Comparison of ENCODE assay signal across 8 mouse cellular contexts in genomic region chr10:18070144-18070543, GRCm38 (mm10). TPM values are rescaled to one million over a fixed set of nuclear protein-coding genes. Genes with fewer than 3 reads are reported as not detected.
DNase-seq lines count a peak whose midpoint lies in the region; ATAC-seq lines count a peak whose summit lies in the region.

No protein-coding gene starts in this region.

- H3K27ac ChIP-seq in forebrain, embryonic 14.5 days (ENCODE audit: low read depth, low read length): no peak overlapping the region
- no peak overlapping the region for H3K27ac ChIP-seq in forebrain, embryonic 10.5 days
- no peak overlapping the region for H3K27ac ChIP-seq in midbrain, embryonic 14.5 days (replicated peaks; ENCODE audit: low read depth, low read length)
- no peak overlapping the region for H3K27ac ChIP-seq in midbrain, embryonic 15.5 days
- peak overlapping the region; percentile 57; the same call in 1 of the 2 replicates for H3K27ac ChIP-seq in neural tube, embryonic 14.5 days (ENCODE audit: low read depth, low read length)

- no peaks in the 10 kb centered on the region for H3K36me3 ChIP-seq in forebrain, embryonic 14.5 days (ENCODE audit: control insufficient read depth, insufficient read depth, low read length)
- 0 out of 2 replicates have a peak, but pooled peaks cover 4% of the 10 kb centered on the region for H3K36me3 ChIP-seq in forebrain, embryonic 10.5 days (replicated peaks)
- no peaks in the 10 kb centered on the region for H3K36me3 ChIP-seq in midbrain, embryonic 14.5 days (ENCODE audit: control insufficient read depth, insufficient read depth, low read length)
- H3K36me3 ChIP-seq in midbrain, embryonic 15.5 days (replicated peaks): no peaks in the 10 kb centered on the region
- H3K36me3 ChIP-seq in neural tube, embryonic 14.5 days (ENCODE audit: control insufficient read depth, insufficient read depth, low read length): no peaks in the 10 kb centered on the region

- no peaks in the 10 kb centered on the region for H3K27me3 ChIP-seq in forebrain, embryonic 14.5 days (replicated peaks; ENCODE audit: control insufficient read depth, insufficient read depth, low read length)
- no peaks in the 10 kb centered on the region for H3K27me3 ChIP-seq in forebrain, embryonic 10.5 days (ENCODE audit: poor library complexity, severe bottlenecking)
- no peaks in the 10 kb centered on the region for H3K27me3 ChIP-seq in midbrain, embryonic 14.5 days (ENCODE audit: control insufficient read depth, insufficient read depth, low read length)
- H3K27me3 ChIP-seq in midbrain, embryonic 15.5 days (replicated peaks): no peaks in the 10 kb centered on the region
- no peaks in the 10 kb centered on the region for H3K27me3 ChIP-seq in neural tube, embryonic 14.5 days (ENCODE audit: control insufficient read depth, insufficient read depth, low read length)

- ATAC-seq in forebrain, embryonic 14.5 days: no peak
- no peak for ATAC-seq in midbrain, embryonic 14.5 days (ENCODE audit: low FRiP score, low TSS enrichment)
- ATAC-seq in midbrain, embryonic 15.5 days (replicated peaks): no peak
- ATAC-seq in inflammation-experienced regulatory T-cells, adult 6 months: peak; percentile 4
- no peak for ATAC-seq in neural tube, embryonic 14.5 days (ENCODE audit: low read depth)
- ATAC-seq in monocyte, adult 5-6 weeks (replicated peaks; ENCODE audit: insufficient number of reproducible peaks, low FRiP score, low TSS enrichment, poor library complexity, severe bottlenecking): no peak

- no peaks in the 10 kb centered on the region for H3K9me3 ChIP-seq in forebrain, embryonic 14.5 days (replicated peaks; ENCODE audit: control insufficient read depth, low read length)
- H3K9me3 ChIP-seq in forebrain, embryonic 10.5 days: no peaks in the 10 kb centered on the region
- no peaks in the 10 kb centered on the region for H3K9me3 ChIP-seq in midbrain, embryonic 14.5 days (ENCODE audit: control insufficient read depth, low read length)
- H3K9me3 ChIP-seq in midbrain, embryonic 15.5 days: no peaks in the 10 kb centered on the region
- no peaks in the 10 kb centered on the region for H3K9me3 ChIP-seq in neural tube, embryonic 14.5 days (ENCODE audit: control insufficient read depth, low read length)

- 64% methylated on average over 3 of the region's 3 CpGs for WGBS in forebrain, embryonic 14.5 days
- 85% methylated on average over 3 of the region's 3 CpGs for WGBS in forebrain, embryonic 10.5 days
- WGBS in midbrain, embryonic 14.5 days: 77% methylated on average over 3 of the region's 3 CpGs
- WGBS in midbrain, embryonic 15.5 days: 72% methylated on average over 3 of the region's 3 CpGs
- 67% methylated on average over 3 of the region's 3 CpGs for WGBS in neural tube, embryonic 14.5 days

- H3K4me3 ChIP-seq in forebrain, embryonic 14.5 days (ENCODE audit: low read depth, low read length): no peak overlapping the region
- no peak overlapping the region for H3K4me3 ChIP-seq in forebrain, embryonic 10.5 days
- H3K4me3 ChIP-seq in midbrain, embryonic 14.5 days (replicated peaks; ENCODE audit: low read depth, low read length): no peak overlapping the region
- H3K4me3 ChIP-seq in midbrain, embryonic 15.5 days: no peak overlapping the region
- H3K4me3 ChIP-seq in neural tube, embryonic 14.5 days (ENCODE audit: low read depth, low read length): no peak overlapping the region

- no peak overlapping the region for H3K4me2 ChIP-seq in forebrain, embryonic 14.5 days (ENCODE audit: low read length)
- H3K4me2 ChIP-seq in midbrain, embryonic 14.5 days (ENCODE audit: low read length): no peak overlapping the region
- no peak overlapping the region for H3K4me2 ChIP-seq in midbrain, embryonic 15.5 days
- H3K4me2 ChIP-seq in neural tube, embryonic 14.5 days (ENCODE audit: low read depth, low read length): no peak overlapping the region

- H3K4me1 ChIP-seq in forebrain, embryonic 14.5 days (ENCODE audit: control insufficient read depth, insufficient read depth, low read length): no peaks in the 10 kb centered on the region
- H3K4me1 ChIP-seq in forebrain, embryonic 10.5 days: peaks cover 11% of the 10 kb centered on the region
- H3K4me1 ChIP-seq in midbrain, embryonic 14.5 days (ENCODE audit: control insufficient read depth, insufficient read depth, low read length): peaks cover 7% of the 10 kb centered on the region
- peaks cover 5% of the 10 kb centered on the region for H3K4me1 ChIP-seq in midbrain, embryonic 15.5 days
- H3K4me1 ChIP-seq in neural tube, embryonic 14.5 days (ENCODE audit: control insufficient read depth, insufficient read depth, low read length): no peaks in the 10 kb centered on the region; the same call in 1 of the 2 replicates

- peak; percentile 33 for DNase-seq in forebrain, embryonic 14.5 days (ENCODE audit: low spot score)
- no peak for DNase-seq in forebrain, embryonic 10.5 days (ENCODE audit: extremely low spot score, low spot score)
- peak; percentile 42 for DNase-seq in midbrain, embryonic 14.5 days
- DNase-seq in urinary bladder, postnatal 10 days (ENCODE audit: low spot score): no peak

- no peak overlapping the region for H3K9ac ChIP-seq in forebrain, embryonic 14.5 days (ENCODE audit: low read length)
- no peak overlapping the region for H3K9ac ChIP-seq in midbrain, embryonic 14.5 days (replicated peaks; ENCODE audit: low read length)
- no peak overlapping the region for H3K9ac ChIP-seq in midbrain, embryonic 15.5 days
- H3K9ac ChIP-seq in neural tube, embryonic 14.5 days (replicated peaks; ENCODE audit: low read depth, low read length): no peak overlapping the region

RNA-seq across cellular contexts. Expression of gene Reps1, which starts 14.5 kb away (rescaled TPM):
- 18.5 and 18.7 TPM in 2 replicates for polyA plus RNA-seq in forebrain, embryonic 14.5 days (2014; fragmentation: Nextera tagmentation; extraction: Ambion mirVana)
- polyA plus RNA-seq in forebrain, embryonic 10.5 days (2016; fragmentation: Nextera tagmentation; extraction: Ambion mirVana): 13.1 and 13.5 TPM in 2 replicates
- 23.1 and 27.5 TPM in 2 replicates for polyA plus RNA-seq in midbrain, embryonic 14.5 days (2014; fragmentation: Nextera tagmentation; extraction: Ambion mirVana)
- polyA plus RNA-seq in midbrain, embryonic 15.5 days (2015; fragmentation: Nextera tagmentation; extraction: Ambion mirVana): 28.0 and 29.2 TPM in 2 replicates
- polyA plus RNA-seq in inflammation-experienced regulatory T-cells, adult 6 months (2017; shearing (Covaris generic)): 10 to 100 TPM; 23.5 to 57.7 (median 36.7) TPM
- 24.7 and 27.0 TPM in 2 replicates for polyA plus RNA-seq in neural tube, embryonic 14.5 days (2014; fragmentation: Nextera tagmentation; extraction: Ambion mirVana)
- 47.0 to 66.2 TPM (median 47.9 TPM) in 3 replicates for total RNA-seq in monocyte, adult 5-6 weeks (2017)

RNA-seq across cellular contexts. Expression of gene Abracl, which starts 47.1 kb away (rescaled TPM):
- polyA plus RNA-seq in forebrain, embryonic 14.5 days (2014; fragmentation: Nextera tagmentation; extraction: Ambion mirVana): 235 and 270 TPM in 2 replicates
- polyA plus RNA-seq in forebrain, embryonic 10.5 days (2016; fragmentation: Nextera tagmentation; extraction: Ambion mirVana): 145 and 147 TPM in 2 replicates
- 69.0 and 90.6 TPM in 2 replicates for polyA plus RNA-seq in midbrain, embryonic 14.5 days (2014; fragmentation: Nextera tagmentation; extraction: Ambion mirVana)
- 49.2 and 56.6 TPM in 2 replicates for polyA plus RNA-seq in midbrain, embryonic 15.5 days (2015; fragmentation: Nextera tagmentation; extraction: Ambion mirVana)
- 100 to 1,000 TPM; 410 to 733 (median 423) TPM for polyA plus RNA-seq in inflammation-experienced regulatory T-cells, adult 6 months (2017; shearing (Covaris generic))
- 62.4 and 74.9 TPM in 2 replicates for polyA plus RNA-seq in neural tube, embryonic 14.5 days (2014; fragmentation: Nextera tagmentation; extraction: Ambion mirVana)
- total RNA-seq in monocyte, adult 5-6 weeks (2017): 279 to 315 TPM (median 280 TPM) in 3 replicates

Comparison
In these comparisons a context has a peak if more than half of its experiments do, and no peak if none do; other contexts are left out.
1. DNase-seq: peak in forebrain, embryonic 14.5 days (single experiment) and midbrain, embryonic 14.5 days (single experiment); none in forebrain, embryonic 10.5 days (single experiment) and urinary bladder, postnatal 10 days (single experiment).